Mouse (Mus musculus) forebrain, embryonic 10.5 days (tissue): ENCODE data around the gene Acadsb. TPM values are rescaled to one million over a fixed set of nuclear protein-coding genes. Genes with fewer than 3 reads are reported as not detected.
"Not testable (repeated sequence)": the region's sequence is repeated elsewhere in the genome, so short reads cannot be mapped to it uniquely, and the experiment has no call there.

Experiments used
- DNase-seq: peaks from one replicate; pipeline ENCODE4 v3.0.0-alpha.2; 2017; ENCODE audit warnings: low spot score; ENCODE audit errors: extremely low spot score
- H3K27ac ChIP-seq: fragments of 300-500 bp; sonication (generic); 2 replicates; pipeline ENCODE4 v1.5.1; 2016; ENCODE audit warnings: mild to moderate bottlenecking
- H3K27me3 ChIP-seq: fragments of 300-500 bp; sonication (generic); 2 replicates; pipeline ENCODE4 v1.6.1; 2016; ENCODE audit warnings: mild to moderate bottlenecking; ENCODE audit not compliant: poor library complexity, severe bottlenecking
- H3K36me3 ChIP-seq: fragments of 300-500 bp; sonication (generic); replicated peaks from 2 replicates; pipeline ENCODE4 v1.6.1; 2016; ENCODE audit warnings: mild to moderate bottlenecking, moderate library complexity
- H3K4me1 ChIP-seq: fragments of 300-500 bp; sonication (generic); 2 replicates; pipeline ENCODE4 v1.6.1; 2016
- H3K4me3 ChIP-seq: fragments of 300-500 bp; sonication (generic); 2 replicates; pipeline ENCODE4 v1.5.1; 2016; ENCODE audit warnings: mild to moderate bottlenecking, moderate library complexity
- H3K9me3 ChIP-seq: fragments of 300-500 bp; sonication (generic); 2 replicates; pipeline ENCODE4 v1.6.1; 2016; ENCODE audit warnings: mild to moderate bottlenecking, moderate library complexity
- WGBS: fragments of 180-500 bp; shearing (Covaris S2); methylation state at CpG from one replicate; pipeline ENCODE4 v1.1.7; 2016; 5-methylcytosine and 5-hydroxymethylcytosine counted together
- polyA plus RNA-seq: library from polyadenylated mRNA; unstranded; fragments of >200 nt; fragmentation: Nextera tagmentation; extraction: Ambion mirVana; gene quantifications from 2 replicates; pipeline ENCODE4 v1.2.1, GENCODE M21; 2016

The Acadsb gene
- 53.1 and 61.5 TPM in 2 replicates for polyA plus RNA-seq

DNA sequence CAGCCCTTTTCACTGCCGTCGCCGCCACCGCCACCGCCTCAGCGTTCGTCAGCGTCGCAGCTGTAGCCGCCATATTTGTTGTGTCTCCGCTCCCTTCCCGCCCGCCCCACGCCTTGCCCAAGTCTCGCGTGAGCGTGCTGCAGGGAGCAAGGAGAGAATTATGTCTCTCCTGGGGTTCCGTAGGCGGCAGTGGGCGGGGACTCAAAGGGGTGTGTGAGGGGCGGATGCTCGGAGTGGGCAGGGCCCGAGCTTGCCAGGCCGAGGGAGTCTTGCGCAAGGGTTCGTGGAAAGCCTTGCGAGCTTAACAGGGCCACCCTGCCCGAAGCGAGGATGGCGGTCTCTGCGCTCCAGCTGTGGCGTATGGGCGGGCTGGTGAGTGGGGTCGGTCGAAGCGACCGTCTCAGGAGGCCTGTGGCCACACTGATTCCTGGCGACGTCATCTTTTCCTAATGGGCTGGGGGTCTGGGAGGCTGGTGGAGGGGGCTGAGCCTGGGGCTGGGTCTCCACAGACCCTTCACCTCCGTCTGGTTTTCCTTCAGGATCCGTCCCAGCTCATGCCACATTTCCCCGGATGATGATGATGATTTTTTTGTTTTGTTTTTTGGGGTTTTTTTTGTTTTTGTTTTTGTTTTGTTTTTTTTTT, at the start of gene Acadsb, which contains the start of gene Ikzf5:
Acadsb (plus strand) TSS at position 186 of the 643 bp plus-strand sequence.
Ikzf5 (minus strand) TSS at position 106 of the 643 bp plus-strand sequence.
- under 1% methylated on average over 42 of the region's 42 CpGs for WGBS
- H3K36me3 ChIP-seq, result peaks cover 10% of the 10 kb centered on the region; the same call in 1 of the 2 replicates

DNA sequence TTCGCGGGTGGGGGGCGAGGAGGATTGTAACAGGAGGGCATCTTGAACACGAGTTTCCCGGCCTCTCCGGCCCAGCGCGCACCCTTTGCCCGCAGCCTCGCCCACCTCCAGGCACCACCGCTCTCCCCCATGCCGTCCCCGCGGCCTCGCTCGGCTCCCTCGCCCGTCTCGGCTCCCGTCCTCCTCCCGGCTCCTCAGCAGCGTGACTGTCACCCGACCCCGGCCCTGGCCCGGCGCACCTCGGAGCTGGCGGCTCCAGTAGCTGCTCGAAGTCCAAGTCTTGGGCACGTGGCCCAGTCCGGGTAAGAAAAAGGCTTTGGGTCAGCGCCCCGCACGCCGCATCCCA, 48.2 kb upstream of the Acadsb start:
- under 1% methylated on average over 35 of the region's 35 CpGs for WGBS

More for the DNA sequence above, at the start of gene Acadsb, which contains the start of gene Ikzf5:
- no peaks in the 10 kb centered on the region for H3K27me3 ChIP-seq
- no peaks in the 10 kb centered on the region for H3K9me3 ChIP-seq
- peak within 1 kb of the TSS; percentile 93 for H3K27ac ChIP-seq
- DNase-seq, result peak; percentile 97
- peak within 1 kb of the TSS; percentile 98 for H3K4me3 ChIP-seq
- H3K4me1 ChIP-seq, result peaks cover 23% of the 10 kb centered on the region

DNA sequence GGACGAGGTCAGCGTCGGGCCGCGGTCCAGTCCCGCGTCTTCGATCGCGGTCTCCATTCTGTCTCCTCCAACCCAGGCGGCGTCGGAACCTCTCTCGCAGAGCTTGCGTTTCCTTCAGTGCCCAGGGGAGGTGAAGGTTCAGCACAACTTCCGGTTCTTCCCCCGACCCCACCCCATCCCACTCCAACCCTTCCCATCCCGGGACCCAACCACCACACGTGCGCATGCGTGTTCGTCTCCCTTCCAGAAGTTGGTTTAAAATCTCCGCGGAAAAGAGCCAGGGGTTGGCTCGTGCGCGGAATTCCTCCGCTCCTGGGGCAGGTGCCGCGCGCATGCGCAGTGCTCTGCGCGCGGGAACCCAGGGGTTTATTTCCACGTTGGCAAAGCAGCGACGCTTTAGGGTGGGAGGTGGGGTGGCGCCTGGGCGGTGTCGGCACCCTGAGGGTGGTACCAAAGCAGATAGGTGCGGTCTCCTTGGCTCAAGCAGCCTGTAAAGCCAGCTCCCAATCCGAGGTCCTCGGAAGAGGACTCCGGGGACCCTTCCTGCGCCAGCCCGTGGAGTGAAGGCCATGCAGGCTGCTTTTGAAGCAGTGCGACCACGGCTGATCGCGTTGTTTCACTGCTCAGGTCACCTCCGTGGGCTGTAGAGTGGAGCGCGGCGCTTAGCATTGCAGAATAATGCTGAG, 47.6 kb upstream of the Acadsb start, which contains the start of gene 2310057M21Rik:
2310057M21Rik (minus strand) TSS at position 145 of the 686 bp plus-strand sequence.
- Histone ChIP-seq H3K27ac (peak within 1 kb of the TSS; percentile 96), H3K27me3 (peaks cover 14% of the 10 kb centered on the region), H3K36me3 (peaks cover 35% of the 10 kb centered on the region), H3K4me3 (peak within 1 kb of the TSS; percentile 92), H3K4me1 (peaks cover 19% of the 10 kb centered on the region), H3K9me3 (no peaks in the 10 kb centered on the region)
- peak; percentile 97 for DNase-seq
- WGBS, result under 1% methylated on average over 55 of the region's 55 CpGs

More for the DNA sequence above, 48.2 kb upstream of the Acadsb start:
- peak overlapping the region; percentile 92 for H3K4me3 ChIP-seq
- H3K4me1 ChIP-seq, result peaks cover 19% of the 10 kb centered on the region
- H3K9me3 ChIP-seq, result no peaks in the 10 kb centered on the region
- peaks cover 14% of the 10 kb centered on the region for H3K27me3 ChIP-seq
- H3K36me3 ChIP-seq, result peaks cover 40% of the 10 kb centered on the region
- DNase-seq, result no peak
- peak overlapping the region; percentile 96 for H3K27ac ChIP-seq

DNA sequence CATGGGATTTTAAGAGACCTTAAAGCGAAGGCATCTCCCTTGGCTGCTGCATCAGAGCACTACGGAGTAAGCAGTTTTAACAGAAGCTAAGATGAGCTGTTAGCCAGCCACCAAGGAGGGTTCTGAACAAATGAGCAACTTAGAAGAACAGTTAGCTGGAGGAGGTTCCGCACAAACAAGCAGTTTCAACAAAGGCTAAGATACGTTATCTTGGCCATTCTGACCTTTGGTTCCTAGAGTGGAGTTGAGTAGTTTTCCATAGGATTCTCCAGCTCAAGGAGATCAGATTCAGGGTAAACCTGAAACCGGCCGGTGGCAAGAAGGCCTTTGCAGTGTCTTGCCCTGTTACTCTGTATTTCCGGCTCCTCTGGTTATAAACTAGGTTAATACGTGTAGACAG, 46.3 kb upstream of the Acadsb start:
- Histone ChIP-seq H3K27me3 (peaks cover 14% of the 10 kb centered on the region), H3K27ac (no peak overlapping the region), H3K4me3 (no peak overlapping the region), H3K4me1 (peaks cover 19% of the 10 kb centered on the region), H3K9me3 (no peaks in the 10 kb centered on the region), H3K36me3 (peaks cover 21% of the 10 kb centered on the region)
- DNase-seq, result no peak
- WGBS, result 93% methylated on average over 8 of the region's 8 CpGs

DNA sequence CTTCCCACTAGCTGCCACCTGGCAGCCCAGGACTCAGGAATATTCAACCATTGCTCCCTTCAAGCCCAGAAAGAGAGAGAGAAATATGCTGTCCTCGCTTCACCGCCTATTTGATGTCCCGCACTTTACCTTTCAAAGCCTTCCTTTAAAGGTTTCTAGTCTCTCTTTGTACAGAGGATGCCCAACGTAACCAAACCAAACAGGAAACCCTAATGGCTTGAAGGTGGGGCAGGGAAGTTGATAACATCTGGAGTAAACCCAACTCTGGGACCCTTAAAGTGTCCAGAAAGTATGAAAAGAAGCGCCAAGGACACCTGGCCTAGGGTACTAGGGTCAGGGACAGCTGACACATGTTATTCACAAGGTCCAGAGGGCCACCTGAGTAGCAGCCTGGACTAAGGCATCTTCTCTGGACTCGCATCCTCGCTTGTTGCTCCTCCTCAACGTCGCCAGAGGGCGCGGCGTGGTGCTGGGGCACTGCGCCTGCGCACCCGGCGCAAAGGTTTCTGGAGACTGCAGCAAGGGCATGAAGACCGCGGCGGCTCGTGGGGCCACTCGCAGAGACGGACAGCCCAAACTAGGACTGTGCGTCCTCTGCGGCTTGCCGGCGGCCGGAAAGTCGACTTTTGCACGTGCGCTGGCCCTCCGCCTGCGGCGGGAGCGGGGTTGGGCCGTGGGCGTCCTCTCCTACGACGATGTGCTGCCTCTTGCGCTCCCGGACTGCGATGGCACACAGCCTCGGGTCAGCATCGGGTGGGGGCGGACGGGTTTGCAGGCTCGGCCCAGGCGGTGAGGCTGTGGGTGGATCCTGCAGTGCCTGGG, 39.5 kb upstream of the Acadsb start, which contains the start of gene Pstk:
Pstk (plus strand) TSS at position 494 of the 822 bp plus-strand sequence.
- Histone ChIP-seq H3K27ac (peak within 1 kb of the TSS; percentile 96), H3K27me3 (no peaks in the 10 kb centered on the region), H3K36me3 (peaks cover 15% of the 10 kb centered on the region), H3K4me3 (peak within 1 kb of the TSS; percentile 78), H3K9me3 (no peaks in the 10 kb centered on the region), H3K4me1 (peaks cover 20% of the 10 kb centered on the region)
- DNase-seq, result peak; percentile 92
- WGBS, result 5% methylated on average over 47 of the region's 47 CpGs

DNA sequence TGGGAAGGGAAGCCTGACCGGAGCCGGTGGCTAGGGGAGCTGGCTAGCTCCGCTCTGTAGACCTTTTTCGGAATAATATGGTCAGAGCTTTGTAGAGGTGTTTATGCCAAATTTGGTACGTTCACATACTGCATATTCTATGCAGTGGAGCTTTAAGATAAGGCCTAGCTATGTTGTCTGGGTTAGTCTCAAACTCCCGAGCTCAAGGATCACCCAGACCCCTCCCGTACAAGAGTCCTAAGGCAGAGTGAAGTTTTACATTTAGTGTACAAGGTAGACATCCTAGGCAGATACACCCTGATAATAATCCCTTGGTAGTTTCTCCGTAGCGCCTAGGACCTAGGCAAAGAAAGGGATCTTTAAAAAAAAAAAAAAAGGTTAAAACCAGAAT, 38.9 kb upstream of the Acadsb start:
- no peak for DNase-seq
- H3K9me3 ChIP-seq, result no peaks in the 10 kb centered on the region
- H3K36me3 ChIP-seq, result peaks cover 15% of the 10 kb centered on the region
- peak overlapping the region; percentile 96 for H3K27ac ChIP-seq
- peaks cover 20% of the 10 kb centered on the region for H3K4me1 ChIP-seq
- peak overlapping the region; percentile 78 for H3K4me3 ChIP-seq
- H3K27me3 ChIP-seq, result no peaks in the 10 kb centered on the region
- WGBS, result 9% methylated on average over 9 of the region's 9 CpGs

DNA sequence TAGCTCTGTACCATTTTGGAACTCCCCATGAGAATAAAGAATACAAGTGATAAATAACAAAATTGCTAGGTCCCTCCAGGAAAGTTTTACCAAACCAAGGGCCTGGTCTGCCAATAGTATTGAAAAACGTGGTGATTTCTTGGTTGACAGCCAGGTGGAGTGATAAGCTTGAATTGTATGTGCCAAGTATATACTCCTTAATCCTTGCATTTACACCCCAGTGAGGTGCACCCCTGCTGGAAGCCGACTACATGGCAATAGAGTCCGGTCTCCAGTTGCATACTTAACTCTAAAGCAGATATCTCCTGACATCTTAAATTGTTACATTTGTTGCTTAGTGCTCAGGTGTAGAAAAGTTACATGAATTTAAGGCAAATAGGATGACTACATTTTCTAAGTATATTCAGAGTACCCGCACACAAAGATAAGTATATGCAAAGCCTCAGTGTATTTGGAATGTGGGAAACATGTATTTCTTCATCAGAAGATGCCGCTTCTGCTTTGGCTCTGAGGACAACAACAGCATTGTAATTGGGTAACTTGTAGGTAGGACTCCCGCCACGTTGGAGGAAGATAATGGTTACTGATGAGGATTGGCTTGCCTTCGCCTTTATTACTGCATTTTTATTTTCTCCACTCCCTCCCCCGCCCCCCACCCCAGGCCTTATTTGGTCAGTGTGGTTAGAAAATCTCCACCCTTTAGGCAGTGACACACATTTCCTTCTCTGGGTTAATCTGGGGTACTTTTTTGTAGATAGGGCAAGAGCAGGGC, 38.3 kb upstream of the Acadsb start:
- peaks cover 20% of the 10 kb centered on the region for H3K4me1 ChIP-seq
- H3K27me3 ChIP-seq, result no peaks in the 10 kb centered on the region
- H3K36me3 ChIP-seq, result peaks cover 15% of the 10 kb centered on the region
- peak overlapping the region; percentile 78 for H3K4me3 ChIP-seq
- no peak for DNase-seq
- H3K27ac ChIP-seq, result no peak overlapping the region
- 73% methylated on average over 9 of the region's 9 CpGs for WGBS
- no peaks in the 10 kb centered on the region for H3K9me3 ChIP-seq

DNA sequence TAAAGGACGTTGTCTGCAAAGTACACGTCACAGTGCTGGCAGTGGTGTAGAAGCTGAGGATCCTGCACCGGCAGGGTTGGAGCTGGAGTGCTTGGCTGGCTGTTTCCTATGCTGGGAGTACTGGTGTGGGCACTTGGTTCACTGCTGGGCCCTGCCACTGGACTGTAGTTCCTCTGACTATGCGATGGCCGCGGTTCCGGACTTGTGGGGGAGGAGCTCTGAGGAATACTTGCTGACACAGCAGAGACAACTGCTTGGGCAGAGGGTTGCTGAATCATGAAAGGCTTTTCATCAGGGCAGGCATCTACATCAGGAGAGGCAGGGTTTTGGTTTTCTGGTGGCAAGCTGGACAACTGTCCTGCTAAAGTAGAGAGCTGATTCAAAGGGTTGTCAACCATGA, 18.6 kb upstream of the Acadsb start:
- not testable (repeated sequence) for H3K4me3 ChIP-seq, H3K27ac ChIP-seq, H3K9me3 ChIP-seq, H3K27me3 ChIP-seq, H3K4me1 ChIP-seq, DNase-seq
- 87% methylated on average over 7 of the region's 7 CpGs for WGBS
- peaks cover 66% of the 10 kb centered on the region for H3K36me3 ChIP-seq

DNA sequence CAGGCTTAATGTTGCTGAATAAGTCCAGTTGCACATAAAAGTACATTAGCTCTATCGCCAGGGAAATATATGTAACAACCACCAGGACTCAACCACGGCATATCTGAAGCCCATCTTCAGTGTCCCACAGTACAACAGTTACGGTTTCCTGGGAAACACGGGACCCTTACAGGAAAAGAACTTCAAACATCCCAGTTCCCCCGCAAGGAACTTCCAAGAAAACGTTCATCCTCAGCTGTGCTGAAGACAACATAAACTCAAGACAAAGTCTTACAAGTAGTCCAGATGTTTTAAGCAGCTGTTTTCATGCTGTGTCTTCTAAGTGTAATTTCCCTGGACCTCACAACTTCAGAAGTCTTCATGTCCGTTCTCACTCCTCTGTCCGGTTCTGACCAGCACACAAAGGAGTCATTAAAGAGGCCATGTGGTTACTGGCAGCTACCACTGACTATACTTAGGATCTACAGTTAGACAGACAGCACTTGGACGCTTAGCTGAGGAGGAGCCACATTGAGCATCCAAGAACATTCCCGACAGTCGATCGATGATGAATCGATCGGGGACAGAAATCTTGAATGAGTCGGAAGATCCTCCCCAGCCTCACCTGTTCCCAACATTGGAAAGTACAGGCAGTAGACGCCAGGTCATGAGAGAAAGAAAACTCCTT, 947 bp upstream of the Acadsb start:
- Histone ChIP-seq H3K9me3 (no peaks in the 10 kb centered on the region), H3K27ac (peak overlapping the region; percentile 93), H3K27me3 (no peaks in the 10 kb centered on the region), H3K36me3 (peaks cover 10% of the 10 kb centered on the region; the same call in 1 of the 2 replicates), H3K4me1 (peaks cover 23% of the 10 kb centered on the region), H3K4me3 (peak overlapping the region; percentile 98)
- 11% methylated on average over 16 of the region's 16 CpGs for WGBS
- no peak for DNase-seq

DNA sequence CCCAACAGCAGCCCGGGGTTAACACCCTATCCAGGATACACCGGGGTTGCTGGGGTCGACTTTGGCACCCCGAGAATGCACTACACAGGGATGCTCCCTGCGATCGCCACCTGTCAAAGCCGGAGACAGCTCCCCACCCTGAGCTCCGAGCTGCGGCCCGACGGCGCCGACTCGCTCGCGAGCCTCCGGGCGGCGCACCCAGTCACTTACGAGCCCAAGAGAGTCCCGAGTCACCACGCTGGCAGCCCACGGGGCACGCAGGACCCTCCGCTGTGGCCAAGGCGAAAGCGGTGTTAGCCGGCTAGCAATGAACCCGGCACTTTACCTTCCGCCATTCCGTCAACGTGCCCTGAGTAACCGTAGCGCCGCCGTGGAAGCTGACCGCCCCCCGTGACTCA, 414 bp upstream of the Acadsb start:
- peaks cover 23% of the 10 kb centered on the region for H3K4me1 ChIP-seq
- under 1% methylated on average over 38 of the region's 38 CpGs for WGBS
- no peak for DNase-seq
- H3K9me3 ChIP-seq, result no peaks in the 10 kb centered on the region
- peak overlapping the region; percentile 98 for H3K4me3 ChIP-seq
- peak overlapping the region; percentile 93 for H3K27ac ChIP-seq
- H3K36me3 ChIP-seq, result peaks cover 10% of the 10 kb centered on the region; the same call in 1 of the 2 replicates
- no peaks in the 10 kb centered on the region for H3K27me3 ChIP-seq

DNA sequence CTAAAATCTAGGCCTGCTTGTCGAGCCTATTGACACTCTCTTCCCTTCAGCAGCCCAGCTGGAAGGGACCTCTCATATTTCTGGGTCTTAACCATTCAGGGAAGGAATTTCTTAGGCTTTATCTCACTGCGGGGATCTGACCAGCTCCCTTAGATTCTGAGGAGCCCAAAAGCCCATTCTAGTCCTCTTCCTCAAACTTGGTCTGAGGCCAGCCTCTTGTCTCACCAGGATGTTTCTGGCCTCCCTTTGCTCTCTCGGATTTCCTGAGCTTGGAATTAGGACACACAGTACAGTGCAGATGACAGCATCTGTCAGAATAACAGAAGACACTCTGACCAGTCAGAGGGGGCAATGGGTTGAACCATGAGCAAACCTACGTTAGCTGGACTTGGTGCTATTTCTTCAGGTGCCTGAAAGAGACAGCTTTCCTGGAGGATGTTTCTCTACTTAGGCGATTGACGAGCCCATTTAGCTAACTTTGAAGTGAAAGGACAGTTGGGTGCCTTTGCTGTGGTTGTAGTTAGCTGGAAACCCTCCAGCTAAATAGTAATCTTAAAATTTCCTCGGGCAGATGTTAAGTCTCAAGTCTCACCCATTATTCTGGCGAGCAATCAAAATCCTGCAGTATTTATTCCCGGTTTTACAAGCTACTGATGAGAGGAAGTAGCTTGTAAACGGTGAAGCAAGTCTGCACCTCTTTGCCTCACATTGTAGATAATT, 980 bp downstream of the Acadsb start:
- Histone ChIP-seq H3K4me1 (peaks cover 23% of the 10 kb centered on the region), H3K27me3 (no peaks in the 10 kb centered on the region), H3K9me3 (no peaks in the 10 kb centered on the region), H3K4me3 (peak overlapping the region; percentile 98), H3K27ac (no peak overlapping the region), H3K36me3 (peaks cover 6% of the 10 kb centered on the region; the same call in 1 of the 2 replicates)
- DNase-seq, result no peak
- WGBS, result 69% methylated on average over 10 of the region's 10 CpGs
